Mouse (Mus musculus) cerebellum, adult 2 months (tissue): ENCODE results near the gene Urad.

ENCODE experiments used
- CTCF ChIP-seq: fragments of 200-500 bp; IDR thresholded peaks from 2 replicates; pipeline ENCODE4 v1.5.1; 2011; ENCODE audit warnings: low read depth, mild to moderate bottlenecking, control low read depth, low read length, moderate library complexity, borderline replicate concordance; ENCODE audit not compliant: insufficient read depth
- POLR2A ChIP-seq: fragments of 200-500 bp; IDR thresholded peaks from 2 replicates; pipeline ENCODE4 v1.6.1; 2011; ENCODE audit warnings: low read length, control low read depth, borderline replicate concordance; ENCODE audit not compliant: insufficient read depth

- TF ChIP-seq CTCF: no peak
- no peak for TF ChIP-seq POLR2A
Measured at GRCm38 (mm10) chr5:147276701-147277546, 45.3 kb downstream of the Urad start.
